Mouse (Mus musculus) heart, adult 9 months (tissue): ENCODE data around the gene Gm44973.
"Not testable (repeated sequence)": the region's sequence is repeated elsewhere in the genome, so short reads cannot be mapped to it uniquely, and the experiment has no call there.

Experiments used
- DNase-seq, 2 experiments: peaks; one replicate each; pipeline ENCODE4 v3.0.0; 2022; ENCODE audit warnings: low spot score in 2 of 2

Gm44973 gene

DNA sequence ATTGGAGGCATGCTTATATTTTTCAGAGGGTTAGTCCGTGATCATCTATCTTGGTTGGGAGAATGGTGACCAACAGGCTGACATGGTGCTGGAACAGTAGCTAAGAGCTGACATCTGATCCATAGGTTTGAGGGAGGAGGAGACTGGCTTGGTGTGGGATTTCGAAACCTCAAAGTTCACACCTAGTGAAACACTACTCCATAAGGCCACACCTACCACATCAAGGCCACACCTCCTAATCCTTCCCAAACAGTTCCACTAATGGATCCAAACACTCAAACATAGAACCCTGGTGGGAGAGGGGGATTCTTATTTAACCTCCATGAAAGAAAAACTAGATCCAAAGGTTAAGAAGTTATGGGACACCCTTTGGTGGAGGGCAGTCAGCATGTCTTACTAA lies 1.6 kb downstream of the Gm44973 start:
- DNase-seq, result no peak

DNA sequence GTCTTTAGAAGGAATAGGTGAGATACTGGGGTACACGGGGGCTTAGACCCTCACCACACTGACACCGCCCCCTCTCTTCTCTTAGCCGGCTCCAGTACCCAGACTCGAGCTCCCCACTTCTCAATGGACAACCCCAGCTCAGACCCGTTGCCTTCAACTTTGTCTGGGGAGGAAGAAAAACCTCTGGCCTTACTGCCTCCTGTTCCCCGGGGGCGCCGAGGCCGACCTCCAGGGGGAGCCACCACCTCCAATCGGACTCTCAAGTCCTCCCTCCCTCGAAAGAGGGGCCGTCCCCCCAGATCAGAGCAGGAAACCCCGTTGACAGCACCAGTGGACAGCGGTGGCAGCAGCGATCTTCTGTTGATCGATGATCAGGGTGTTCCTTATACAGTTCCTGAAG lies 2.1 kb downstream of the Gm44973 start:
- DNase-seq, result no peak

DNA sequence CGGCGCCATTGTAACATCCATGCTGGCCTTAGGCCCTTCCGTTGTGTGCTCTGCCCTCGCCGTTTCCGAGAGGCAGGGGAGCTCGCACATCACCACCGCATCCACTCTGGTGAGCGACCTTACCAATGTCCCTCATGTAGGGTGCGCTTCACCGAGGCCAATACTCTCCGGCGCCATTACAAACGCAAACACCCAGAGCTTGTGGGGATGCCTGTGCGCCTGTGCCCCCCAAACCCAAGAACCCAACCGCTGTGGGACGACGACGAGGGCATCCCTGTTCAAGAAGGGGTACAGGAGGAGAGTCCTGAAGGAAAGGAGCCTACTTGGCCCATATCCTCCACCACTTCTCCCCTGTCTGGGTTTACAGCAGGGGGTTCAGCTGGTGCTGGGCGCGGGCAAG lies 2.6 kb downstream of the Gm44973 start:
- DNase-seq, result no peak

DNA sequence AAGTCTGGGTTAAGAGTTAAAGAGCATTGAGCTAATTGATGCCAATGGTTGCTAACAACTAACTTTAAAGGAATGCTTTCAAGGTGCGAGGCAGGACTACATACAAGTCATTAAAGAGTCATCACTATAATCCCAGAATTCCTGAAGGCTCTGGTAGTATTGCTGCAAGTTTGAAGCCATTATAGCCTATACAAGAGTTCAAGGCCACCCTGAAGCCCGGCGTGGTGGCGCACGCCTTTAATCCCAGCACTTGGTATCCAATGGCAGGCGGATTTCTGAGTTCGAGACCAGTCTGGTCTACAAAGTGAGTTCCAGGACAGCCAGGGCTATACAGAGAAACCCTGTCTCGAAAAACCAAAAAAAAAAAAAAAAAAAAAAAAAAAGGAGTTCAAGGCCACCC lies 4.3 kb downstream of the Gm44973 start:
- DNase-seq, result not testable (repeated sequence)

DNA sequence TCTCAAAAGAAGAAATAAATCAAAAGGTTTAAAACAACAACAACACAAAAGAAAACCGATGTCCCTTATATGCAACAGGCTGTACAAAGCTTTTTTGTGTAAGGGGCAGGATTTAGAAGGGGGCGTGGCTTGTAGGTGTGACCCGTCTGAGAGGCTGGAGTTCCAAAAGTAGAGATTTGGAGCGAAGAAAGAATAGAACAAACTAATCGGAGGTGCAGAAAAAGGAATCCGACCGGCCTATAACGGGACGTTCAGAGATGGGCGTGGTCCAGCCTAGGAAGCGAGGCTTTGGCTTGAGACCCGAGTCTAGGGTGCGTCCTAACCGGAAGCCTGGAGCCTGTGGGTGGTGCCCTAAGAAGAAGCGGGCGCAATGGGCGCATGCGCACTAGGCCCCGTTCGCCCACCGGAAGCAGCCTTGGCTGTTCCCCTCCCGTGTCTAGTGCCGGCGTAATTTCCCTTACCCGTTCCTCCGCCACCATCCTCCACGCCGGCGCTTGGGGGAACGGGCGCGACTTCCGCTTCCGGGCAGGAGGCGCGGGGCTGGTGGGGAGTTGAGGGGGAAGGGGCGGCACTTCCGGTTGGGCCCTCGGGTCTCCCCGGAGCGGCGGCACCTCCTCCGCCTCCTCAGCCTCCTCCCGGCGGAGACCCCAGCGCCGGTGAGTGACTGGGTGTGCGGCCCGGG lies 4.8 kb downstream of the Gm44973 start, which contains the start of the genes Zfp865 and Ccdc106:
Gene Zfp865 (plus strand): TSS at position 377 of the 682 bp plus-strand sequence.
Gene Ccdc106 (plus strand): TSS at position 554 of the 682 bp plus-strand sequence.
- DNase-seq, result peak; percentile 99 to 100

DNA sequence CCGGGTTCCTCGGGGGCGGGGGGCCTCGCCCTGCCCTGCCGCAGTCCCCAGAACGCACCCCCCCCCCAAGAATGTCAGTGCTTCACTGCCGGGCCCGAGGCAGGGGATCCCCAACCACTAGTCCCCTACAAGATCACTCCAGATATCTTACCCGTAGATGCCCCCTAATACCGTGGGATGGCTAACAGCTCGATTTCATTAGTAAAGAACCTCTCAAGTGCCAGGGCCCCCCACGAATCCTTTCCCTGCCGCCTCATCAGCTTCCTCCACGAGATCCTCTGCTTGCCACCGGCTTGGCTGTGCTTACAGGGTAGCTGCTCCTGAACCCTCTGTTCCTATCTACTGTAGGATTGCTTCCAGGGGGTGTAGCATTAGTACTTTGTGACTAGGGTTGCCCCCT lies 5.4 kb downstream of the Gm44973 start:
- no peak for DNase-seq

DNA sequence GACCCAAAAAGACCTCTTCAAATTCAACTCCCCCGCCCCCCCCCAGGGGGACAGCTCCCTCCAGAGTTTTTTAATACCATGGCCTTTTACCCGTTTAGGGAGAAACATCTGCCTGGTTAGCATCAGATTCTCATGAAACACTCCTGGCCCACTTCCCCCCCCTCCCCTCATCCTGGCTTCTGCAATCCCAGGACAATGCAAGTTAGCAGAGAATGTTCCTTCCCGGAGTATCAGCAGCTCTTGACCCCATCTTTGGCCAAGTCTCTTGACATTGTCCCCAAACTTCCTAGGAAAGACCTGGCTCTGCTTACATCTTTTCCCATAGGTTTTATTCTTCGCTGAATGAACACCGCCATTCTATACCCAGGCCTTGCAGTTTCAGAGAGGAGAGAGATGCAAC lies 5.9 kb downstream of the Gm44973 start:
- DNase-seq, result no peak

DNA sequence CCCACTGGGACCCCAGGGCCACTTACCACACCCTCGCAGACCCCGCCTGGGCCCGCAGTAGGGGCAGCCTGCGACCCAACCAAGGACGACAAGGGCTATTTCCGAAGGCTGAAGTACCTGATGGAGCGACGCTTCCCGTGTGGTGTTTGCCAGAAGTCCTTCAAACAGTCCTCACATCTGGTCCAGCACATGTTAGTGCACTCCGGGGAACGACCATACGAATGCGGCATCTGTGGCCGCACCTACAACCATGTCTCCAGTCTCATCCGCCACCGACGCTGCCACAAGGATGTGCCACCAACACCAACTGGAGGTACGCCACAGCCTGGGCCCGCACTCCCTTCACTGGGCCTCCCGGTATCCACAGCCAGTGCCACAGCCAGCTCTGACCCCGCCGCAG lies 14.2 kb downstream of the Gm44973 start:
- no peak for DNase-seq

DNA sequence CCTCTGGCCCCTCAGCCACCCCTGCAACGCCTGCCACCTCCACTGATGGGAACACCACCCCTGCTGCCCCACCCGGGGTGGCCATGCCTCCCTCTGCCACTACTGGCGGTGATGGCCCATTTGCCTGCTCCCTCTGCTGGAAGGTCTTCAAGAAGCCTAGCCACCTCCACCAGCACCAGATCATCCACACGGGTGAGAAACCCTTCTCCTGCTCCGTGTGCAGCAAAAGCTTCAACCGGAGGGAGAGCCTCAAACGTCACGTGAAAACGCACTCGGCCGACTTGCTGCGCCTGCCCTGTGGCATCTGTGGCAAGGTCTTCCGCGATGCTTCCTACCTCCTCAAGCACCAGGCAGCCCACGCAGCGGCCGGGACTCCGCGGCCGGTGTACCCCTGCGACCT lies 14.7 kb downstream of the Gm44973 start:
- no peak for DNase-seq

DNA sequence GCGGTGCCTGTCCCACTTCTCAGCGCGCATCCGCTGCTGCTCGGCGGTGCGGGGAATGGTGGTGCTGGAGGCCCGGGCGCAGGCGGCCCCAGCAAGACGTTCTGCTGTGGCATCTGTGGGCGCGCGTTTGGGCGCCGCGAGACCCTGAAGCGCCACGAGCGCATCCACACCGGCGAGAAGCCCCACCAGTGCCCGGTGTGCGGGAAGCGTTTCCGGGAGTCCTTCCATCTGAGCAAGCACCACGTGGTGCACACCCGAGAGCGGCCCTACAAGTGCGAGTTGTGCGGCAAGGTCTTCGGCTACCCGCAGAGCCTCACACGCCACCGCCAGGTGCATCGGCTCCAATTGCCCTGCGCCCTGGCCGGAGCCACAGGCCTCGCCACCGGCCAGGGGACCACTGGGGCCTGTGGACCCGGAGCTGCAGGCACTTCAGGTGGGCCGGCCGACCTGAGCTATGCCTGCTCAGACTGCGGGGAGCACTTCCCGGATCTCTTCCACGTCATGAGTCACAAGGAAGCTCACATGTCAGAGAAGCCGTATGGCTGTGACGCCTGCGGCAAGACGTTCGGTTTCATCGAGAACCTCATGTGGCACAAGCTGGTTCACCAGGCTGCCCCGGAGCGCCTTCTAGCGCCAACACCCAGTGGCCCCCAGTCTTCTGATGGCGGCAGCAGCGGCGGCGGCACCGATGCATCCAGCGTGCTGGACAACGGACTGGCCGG lies 15.4 kb downstream of the Gm44973 start:
- DNase-seq, result no peak

DNA sequence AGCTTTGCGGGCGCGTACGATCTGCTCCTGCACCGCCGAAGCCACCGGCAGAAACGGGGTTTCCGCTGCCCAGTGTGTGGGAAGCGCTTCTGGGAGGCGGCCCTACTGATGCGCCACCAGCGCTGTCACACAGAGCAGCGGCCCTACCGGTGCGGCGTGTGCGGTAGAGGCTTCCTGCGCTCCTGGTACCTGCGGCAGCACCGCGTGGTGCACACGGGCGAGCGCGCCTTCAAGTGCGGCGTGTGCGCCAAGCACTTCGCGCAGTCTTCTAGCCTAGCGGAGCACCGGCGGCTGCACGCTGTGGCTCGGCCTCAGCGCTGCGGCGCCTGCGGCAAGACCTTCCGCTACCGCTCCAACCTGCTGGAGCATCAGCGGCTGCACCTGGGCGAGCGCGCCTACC lies 16.2 kb downstream of the Gm44973 start:
- DNase-seq, result no peak

DNA sequence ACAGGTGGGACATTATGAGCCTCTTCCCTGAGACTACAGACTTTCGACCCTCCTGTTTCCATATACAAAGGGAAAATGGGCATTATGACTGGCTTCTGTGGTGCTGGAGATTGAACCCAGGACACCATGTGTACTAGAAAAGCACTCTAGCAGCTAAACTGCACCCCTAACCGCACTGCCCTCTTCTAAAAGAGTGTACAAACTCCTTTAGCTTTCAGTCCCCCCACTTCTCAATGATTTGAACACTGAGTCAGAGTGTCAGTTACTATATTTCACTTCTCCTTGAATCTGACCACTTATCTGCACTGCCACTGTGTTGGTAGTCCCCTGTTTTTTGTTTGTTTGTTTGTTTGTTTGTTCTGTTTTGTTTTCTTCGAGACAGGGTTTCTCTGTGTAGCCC lies 18.5 kb downstream of the Gm44973 start, which contains the start of gene 4632433K11Rik:
Gene 4632433K11Rik (plus strand): TSS at position 301 of the 400 bp plus-strand sequence.
- DNase-seq, result no peak

DNA sequence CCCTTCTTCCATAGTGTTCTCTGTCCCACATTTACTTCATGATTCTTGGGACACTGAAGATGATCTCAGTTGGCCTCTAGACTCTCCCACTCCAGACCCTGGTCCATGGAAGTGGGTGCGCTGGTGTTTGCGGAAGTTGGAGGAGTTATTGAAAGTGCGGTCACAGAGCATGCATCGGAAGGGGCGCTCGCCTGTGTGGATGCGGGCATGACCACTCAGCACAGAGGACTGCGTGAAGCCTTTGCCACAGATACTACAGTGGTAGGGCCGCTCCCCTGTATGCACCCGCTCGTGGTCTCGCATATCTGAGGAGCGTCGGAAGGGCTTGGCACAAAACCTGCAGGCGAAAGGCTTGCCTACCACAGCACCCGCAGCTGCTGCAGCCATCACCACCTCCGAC lies 20.3 kb downstream of the Gm44973 start:
- DNase-seq, result no peak

DNA sequence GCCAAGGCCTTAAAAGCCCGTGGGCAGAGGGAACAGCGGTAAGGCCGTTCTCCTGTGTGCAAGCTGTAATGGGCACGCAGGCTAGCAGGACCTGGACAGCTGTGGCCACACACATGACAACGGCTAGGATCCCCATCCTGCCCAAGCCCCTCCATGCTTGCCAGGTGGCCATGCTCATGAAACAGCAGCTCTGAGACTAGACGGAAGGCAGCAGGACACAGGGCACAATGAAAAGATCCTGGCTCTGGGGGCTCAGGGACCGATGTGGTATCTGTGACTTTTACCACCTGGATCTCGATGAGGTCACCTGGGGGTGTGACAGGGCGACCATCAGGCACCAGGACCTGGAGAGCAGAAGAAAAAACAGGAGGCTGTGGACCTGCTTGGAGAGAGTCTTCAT lies 20.8 kb downstream of the Gm44973 start:
- no peak for DNase-seq

DNA sequence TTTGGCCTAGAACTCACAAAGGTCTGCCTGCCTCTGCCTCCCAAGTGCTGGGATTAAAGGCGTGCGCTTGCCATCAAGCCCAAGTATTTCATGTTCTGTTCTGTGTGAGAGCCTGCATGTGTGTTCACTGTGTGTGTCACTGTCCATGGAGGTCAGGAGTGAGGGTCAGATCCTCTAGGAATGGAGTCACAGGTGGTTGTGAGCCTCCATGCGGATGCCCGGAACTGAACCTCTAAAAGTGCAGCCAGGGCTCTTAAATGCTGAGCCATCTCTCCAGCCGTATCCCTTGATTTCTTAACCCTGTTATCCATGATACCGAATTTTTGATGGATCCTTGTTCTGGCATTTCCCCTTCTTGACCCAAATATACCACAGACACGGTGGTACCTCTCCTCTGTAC lies 21.7 kb downstream of the Gm44973 start:
- DNase-seq, result no peak

DNA sequence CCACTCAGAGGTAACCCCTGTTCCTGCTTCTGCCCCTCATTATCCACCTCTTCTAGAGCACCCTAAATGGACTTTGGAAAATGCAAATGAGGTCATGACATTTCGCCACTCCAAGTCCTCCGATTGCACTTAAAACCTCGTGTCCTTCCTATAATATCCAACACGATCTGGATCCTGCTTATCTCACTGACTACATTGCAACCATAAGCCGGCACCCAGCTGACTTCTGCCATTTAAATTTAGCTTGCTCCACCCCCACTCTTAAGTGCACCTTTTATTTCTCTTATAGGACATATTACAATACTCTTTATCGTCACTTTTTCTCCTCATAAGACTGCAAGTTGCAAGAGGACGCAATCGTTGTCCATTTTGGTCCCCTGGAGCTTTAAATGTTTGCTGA lies 22.2 kb downstream of the Gm44973 start:
- no peak for DNase-seq

DNA sequence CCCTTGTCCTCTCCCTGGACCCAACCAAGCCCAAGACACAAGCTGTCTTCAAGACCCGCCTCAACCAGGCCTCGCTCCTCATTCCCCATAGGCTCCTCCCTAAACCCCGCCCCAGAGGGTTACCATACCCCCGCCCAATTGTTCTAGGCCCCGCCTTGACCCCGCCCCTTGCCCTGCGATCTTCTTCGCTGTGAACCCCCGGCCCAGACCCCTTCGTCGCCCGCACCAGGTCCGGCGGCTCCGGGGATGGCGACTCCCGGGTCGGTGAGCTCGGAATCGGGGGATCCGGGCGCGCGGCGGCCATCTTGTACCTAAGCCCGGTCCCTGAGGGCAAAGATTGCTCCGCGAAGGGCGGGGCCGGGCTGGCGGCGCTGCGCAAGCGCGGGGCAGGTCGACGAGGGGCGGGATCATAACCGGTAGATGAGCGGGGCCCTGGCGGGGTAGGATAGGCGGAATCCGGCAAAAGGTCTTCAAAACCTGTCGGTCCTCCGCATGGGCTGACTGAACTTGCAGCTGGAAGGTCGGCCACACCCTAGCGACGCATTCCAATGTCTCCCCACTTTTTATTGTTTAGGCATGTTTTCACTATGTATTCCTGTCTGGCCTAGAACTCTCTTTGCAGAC lies 22.9 kb downstream of the Gm44973 start, which contains the start of gene Zfp784:
Gene Zfp784 (minus strand): TSS at position 338 of the 624 bp plus-strand sequence.
- DNase-seq, result peak; percentile 96

DNA sequence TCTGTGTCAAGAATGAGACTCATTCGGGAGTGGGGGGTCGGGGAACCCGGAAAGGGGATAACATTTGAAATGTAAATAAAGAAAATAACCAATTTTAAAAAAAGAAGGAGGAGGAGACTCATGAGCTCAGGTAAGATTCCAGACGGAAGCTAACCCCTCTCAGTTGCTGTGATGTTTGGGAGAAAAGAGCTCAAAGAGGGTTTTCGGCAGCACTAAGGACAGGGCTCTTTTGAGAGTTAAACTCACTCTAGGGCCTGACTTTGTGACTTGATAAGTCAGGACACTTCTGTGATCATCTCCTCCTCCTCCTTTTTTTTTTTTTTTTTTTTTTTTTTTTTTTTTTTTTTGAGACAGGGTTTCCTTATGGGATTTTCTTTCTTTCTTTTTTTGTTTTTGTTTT lies 23.6 kb downstream of the Gm44973 start:
- no peak for DNase-seq

DNA sequence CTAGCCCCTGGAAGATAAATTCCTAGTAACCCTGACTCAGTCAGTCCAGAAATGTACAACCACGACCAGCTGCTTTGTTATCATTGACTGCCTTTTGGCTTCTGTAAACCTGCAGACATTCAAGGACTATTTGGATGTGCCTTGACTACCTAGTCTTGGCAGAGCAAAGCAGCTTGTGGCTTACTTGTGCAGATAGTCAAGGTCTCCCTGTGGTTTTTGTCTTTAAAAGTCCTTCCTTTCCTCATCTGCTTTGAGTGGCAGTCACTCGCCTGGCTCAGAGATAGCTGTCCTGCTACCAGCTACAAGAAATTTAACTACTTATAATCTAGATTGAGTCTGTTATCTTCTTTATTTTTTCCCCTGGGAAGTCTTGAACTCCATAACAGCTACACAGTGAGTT lies 29.7 kb downstream of the Gm44973 start:
- no peak for DNase-seq

DNA sequence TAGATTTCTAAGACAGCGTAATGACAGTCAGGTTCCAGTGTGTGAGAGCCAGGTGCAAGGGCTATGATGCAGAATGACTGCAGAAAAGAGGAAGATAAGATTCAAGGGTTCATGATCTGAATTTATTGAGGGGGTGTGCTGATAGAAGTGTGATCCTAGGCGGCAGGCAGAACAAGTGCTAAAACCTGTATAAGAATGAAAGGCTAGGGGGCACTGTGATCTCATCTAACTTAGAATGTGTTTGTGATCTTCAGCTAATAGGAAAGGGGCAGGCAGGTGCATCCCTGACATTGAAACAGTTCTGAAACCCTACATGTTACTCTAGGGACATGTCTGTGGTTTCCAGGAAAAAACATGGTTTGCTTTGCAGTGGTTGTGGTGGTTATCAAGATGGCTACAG lies 30.8 kb downstream of the Gm44973 start:
- no peak for DNase-seq

DNA sequence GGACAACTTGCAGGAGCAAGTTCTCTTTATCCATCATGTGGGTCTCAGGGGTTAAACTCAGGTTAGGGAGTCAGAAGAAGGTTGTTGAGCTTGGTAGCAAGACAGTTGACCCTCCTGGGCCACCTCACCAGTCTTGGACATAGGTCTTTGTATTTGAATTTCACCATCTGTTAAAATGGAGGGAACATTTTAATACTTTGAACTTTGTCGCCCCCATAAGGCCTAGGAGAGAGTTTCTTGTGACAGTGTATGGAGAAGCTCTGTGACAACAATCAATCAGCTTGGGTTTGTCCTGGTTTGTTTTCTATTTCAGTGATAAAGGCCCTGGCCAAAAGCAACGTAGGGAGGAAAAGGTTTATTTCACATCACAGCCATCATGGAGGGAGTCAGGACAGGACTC lies 32.0 kb downstream of the Gm44973 start:
- peak in 1 of 2 experiments; percentile 40 for DNase-seq
